Mouse (Mus musculus): ENCODE results near the gene Enkd1. TPM values are rescaled to one million over a fixed set of nuclear protein-coding genes. Genes with fewer than 3 reads are reported as not detected.
A peak's percentile ranks its signal among the peaks of the same experiment; 100 is the strongest.

Gene Enkd1
- total and polyA plus RNA-seq, 3 experiments, result 9.5 to 52.5 (median 10.5) TPM

DNA sequence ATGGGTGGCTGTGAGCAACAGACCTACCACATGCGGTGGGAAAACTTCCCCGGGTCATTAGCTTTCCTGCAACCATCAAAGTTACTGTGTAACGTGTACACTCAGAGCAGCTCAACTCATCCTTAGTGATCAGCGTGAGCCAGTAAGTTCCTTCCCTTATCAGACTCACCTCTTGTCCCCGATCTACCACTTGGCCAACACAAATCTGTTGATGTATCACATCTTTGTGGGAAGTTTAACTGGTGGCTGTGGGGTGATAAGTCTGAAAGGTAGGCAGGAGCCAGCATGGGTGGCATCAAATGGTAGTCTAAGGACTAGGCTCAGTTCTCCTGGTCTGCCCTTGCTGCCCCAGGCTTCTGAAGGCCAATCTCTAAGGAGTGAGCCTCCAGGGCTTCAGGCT, 24.2 kb upstream of the Enkd1 start:
- Histone ChIP-seq H3K4me3 (ENCODE audit: low read depth, low read length) (no peak overlapping the region), H3K27me3 (ENCODE audit: insufficient read depth, low read length) (0 out of 2 replicates have a peak, but pooled peaks cover 7% of the 10 kb centered on the region), H3K9me3 (replicated peaks) (no peaks in the 10 kb centered on the region), H3K36me3 (replicated peaks) (peaks cover 10% of the 10 kb centered on the region), H3K4me1 (ENCODE audit: insufficient read depth, low read depth, low read length) (peaks cover 11% of the 10 kb centered on the region)
- TF ChIP-seq TAL1 (conservative IDR thresholded peaks at IDR 0.05; ENCODE audit: low read depth, low read length) (0 out of 2 replicates have a peak, but pooled peaks have one; percentile 16), GATA1 (IDR thresholded peaks at IDR 0.05; ENCODE audit: borderline replicate concordance, low read length) (no peak)
- ATAC-seq (ENCODE audit: extremely low read depth, insufficient number of reproducible peaks, low FRiP score, poor library complexity, severe bottlenecking) (no peak), DNase-seq (ENCODE audit: low spot score) (peak; percentile 17)

DNA sequence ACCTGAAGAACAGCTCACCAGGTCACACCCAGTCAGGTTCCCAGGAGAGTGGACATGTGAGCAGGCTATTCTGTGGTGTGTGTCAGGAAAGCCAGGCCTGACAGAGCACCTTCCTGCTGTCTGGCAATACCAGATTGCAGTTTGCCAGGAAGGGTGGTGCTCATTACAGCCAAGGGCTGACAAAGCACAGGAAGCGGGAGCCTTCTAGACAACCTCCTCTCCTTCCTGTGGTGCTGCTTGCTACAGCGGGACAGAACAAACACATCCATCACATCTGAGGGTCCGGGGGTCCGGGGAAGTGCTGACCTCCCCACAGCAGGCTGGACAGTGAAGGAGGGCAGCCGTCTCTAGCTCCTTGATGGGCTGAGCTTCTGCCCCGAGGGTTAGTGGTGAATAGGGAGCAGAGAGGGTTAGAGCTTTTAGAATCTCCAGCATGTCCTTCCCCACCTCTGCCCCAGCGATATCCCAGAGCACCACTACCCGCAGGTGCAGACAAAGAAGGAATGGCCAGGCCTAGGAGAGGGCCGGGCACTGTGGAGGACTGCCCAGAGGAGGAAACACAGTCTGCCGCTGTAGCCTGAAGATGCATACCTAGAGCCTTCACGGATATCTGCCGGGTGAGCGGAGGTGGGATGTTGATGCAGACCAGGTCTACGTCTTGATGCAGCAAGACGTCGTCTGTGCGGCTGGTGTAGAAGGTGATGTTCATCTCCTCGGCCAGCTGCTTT, 19.6 kb upstream of the Enkd1 start:
- H3K27me3 ChIP-seq (ENCODE audit: insufficient read depth, low read length), result no peaks in the 10 kb centered on the region
- no peak overlapping the region for H3K4me3 ChIP-seq (ENCODE audit: low read depth, low read length)
- H3K9me3 ChIP-seq (replicated peaks), result no peaks in the 10 kb centered on the region
- peaks cover 11% of the 10 kb centered on the region for H3K4me1 ChIP-seq (ENCODE audit: insufficient read depth, low read depth, low read length)
- TF ChIP-seq GATA1 (IDR thresholded peaks at IDR 0.05; ENCODE audit: borderline replicate concordance, low read length), result no peak
- TF ChIP-seq POLR2AphosphoS5 (IDR thresholded peaks at IDR 0.05; ENCODE audit: insufficient replicate concordance, low read depth, low read length), result no peak
- no peak for TF ChIP-seq TAL1 (conservative IDR thresholded peaks at IDR 0.05; ENCODE audit: low read depth, low read length)
- TF ChIP-seq GATA2 (IDR thresholded peaks at IDR 0.05; ENCODE audit: borderline replicate concordance, low read depth, low read length), result no peak
- TF ChIP-seq CTCF (IDR thresholded peaks at IDR 0.05; ENCODE audit: low read depth, low read length), result no peak
- H3K36me3 ChIP-seq (replicated peaks), result peaks cover 26% of the 10 kb centered on the region
- ATAC-seq (ENCODE audit: extremely low read depth, insufficient number of reproducible peaks, low FRiP score, poor library complexity, severe bottlenecking) (no peak), DNase-seq (ENCODE audit: low spot score) (no peak)

DNA sequence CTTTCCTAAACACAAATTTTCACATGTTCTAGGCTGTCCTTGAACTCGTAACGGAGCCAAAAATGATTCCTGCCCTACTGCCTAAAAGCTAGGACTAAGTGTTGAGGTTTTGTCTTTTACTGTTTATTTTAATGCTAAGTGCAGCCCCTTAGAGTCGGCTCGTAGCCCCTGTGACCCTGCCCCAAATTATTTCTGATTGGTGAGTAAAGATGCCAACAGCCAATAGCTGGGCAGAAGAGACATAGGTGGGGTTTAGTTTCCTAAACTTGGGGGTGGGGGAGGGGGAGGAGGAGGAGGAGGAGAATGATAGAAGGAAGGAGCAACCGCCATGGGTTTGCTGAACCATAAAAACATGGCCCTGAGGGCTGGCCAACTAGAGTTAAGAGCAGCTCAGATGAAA, 17.7 kb upstream of the Enkd1 start:
- Histone ChIP-seq H3K27me3 (ENCODE audit: insufficient read depth, low read length) (no peaks in the 10 kb centered on the region), H3K4me3 (ENCODE audit: low read depth, low read length) (no peak overlapping the region), H3K4me1 (ENCODE audit: insufficient read depth, low read depth, low read length) (no peaks in the 10 kb centered on the region), H3K9me3 (replicated peaks) (no peaks in the 10 kb centered on the region), H3K36me3 (replicated peaks) (peaks cover 26% of the 10 kb centered on the region)
- no peak for DNase-seq (ENCODE audit: low spot score)
- TF ChIP-seq POLR2AphosphoS5 (IDR thresholded peaks at IDR 0.05; ENCODE audit: insufficient replicate concordance, low read depth, low read length), result no peak
- no peak for ATAC-seq (ENCODE audit: extremely low read depth, insufficient number of reproducible peaks, low FRiP score, poor library complexity, severe bottlenecking)

DNA sequence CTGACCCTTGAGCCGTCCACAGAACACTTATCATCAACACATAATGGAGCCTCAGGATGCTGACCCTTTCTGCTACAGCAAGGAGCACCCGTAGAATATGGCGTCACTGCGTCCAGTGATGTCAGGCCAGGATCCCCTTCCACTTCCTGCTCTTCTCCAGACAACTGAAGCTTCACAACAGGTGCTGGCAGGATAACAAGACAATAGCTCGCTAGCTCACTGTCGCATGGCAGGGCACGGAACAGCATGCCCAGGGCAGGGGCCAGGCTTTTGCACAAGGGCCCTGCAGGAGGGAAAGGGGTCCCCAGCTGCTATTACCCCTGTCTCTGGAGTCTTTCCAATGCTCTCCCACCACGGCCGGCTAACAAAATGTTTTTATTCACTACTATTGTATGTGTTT, 14.9 kb upstream of the Enkd1 start:
- H3K9me3 ChIP-seq (replicated peaks), result no peaks in the 10 kb centered on the region
- TF ChIP-seq GATA2 (IDR thresholded peaks at IDR 0.05; ENCODE audit: borderline replicate concordance, low read depth, low read length), result no peak
- no peak for TF ChIP-seq TAL1 (conservative IDR thresholded peaks at IDR 0.05; ENCODE audit: low read depth, low read length)
- TF ChIP-seq CTCF (IDR thresholded peaks at IDR 0.05; ENCODE audit: low read depth, low read length), result no peak
- TF ChIP-seq GATA1 (IDR thresholded peaks at IDR 0.05; ENCODE audit: borderline replicate concordance, low read length), result no peak
- ATAC-seq (ENCODE audit: extremely low read depth, insufficient number of reproducible peaks, low FRiP score, poor library complexity, severe bottlenecking) (no peak), DNase-seq (ENCODE audit: low spot score) (no peak)
- H3K27me3 ChIP-seq (ENCODE audit: insufficient read depth, low read length), result no peaks in the 10 kb centered on the region
- peaks cover 23% of the 10 kb centered on the region for H3K36me3 ChIP-seq (replicated peaks)
- peaks cover 3% of the 10 kb centered on the region; the same call in 1 of the 2 replicates for H3K4me1 ChIP-seq (ENCODE audit: insufficient read depth, low read depth, low read length)
- no peak overlapping the region for H3K4me3 ChIP-seq (ENCODE audit: low read depth, low read length)

DNA sequence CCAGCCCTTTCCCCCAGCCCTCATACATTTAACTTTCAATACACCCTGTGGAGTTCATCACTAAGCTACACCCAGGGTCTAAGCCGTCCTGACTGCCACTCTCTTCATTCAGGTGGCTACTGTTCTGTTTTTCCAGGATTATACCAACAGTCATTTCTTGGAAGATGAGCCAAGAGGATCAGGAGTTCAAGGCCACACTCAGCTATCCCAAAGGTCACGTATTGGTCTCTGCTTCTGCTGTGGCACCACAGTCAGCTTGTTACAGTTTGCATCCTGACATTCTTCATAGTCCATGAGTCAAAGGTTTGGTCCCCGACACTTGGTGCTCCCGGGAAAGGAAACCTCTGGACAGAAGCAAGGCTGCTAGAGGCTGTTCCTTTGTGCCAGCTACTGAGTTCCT, 11.6 kb upstream of the Enkd1 start:
- Histone ChIP-seq H3K4me3 (ENCODE audit: low read depth, low read length) (no peak overlapping the region), H3K27me3 (ENCODE audit: insufficient read depth, low read length) (no peaks in the 10 kb centered on the region), H3K4me1 (ENCODE audit: insufficient read depth, low read depth, low read length) (peaks cover 6% of the 10 kb centered on the region; the same call in 1 of the 2 replicates), H3K36me3 (replicated peaks) (peaks cover 19% of the 10 kb centered on the region), H3K9me3 (replicated peaks) (no peaks in the 10 kb centered on the region)
- no peak for ATAC-seq (ENCODE audit: extremely low read depth, insufficient number of reproducible peaks, low FRiP score, poor library complexity, severe bottlenecking)
- no peak for DNase-seq (ENCODE audit: low spot score)
- TF ChIP-seq POLR2AphosphoS5 (IDR thresholded peaks at IDR 0.05; ENCODE audit: insufficient replicate concordance, low read depth, low read length) (no peak), GATA2 (IDR thresholded peaks at IDR 0.05; ENCODE audit: borderline replicate concordance, low read depth, low read length) (no peak), CTCF (IDR thresholded peaks at IDR 0.05; ENCODE audit: low read depth, low read length) (no peak), GATA1 (IDR thresholded peaks at IDR 0.05; ENCODE audit: borderline replicate concordance, low read length) (no peak), TAL1 (conservative IDR thresholded peaks at IDR 0.05; ENCODE audit: low read depth, low read length) (no peak)

DNA sequence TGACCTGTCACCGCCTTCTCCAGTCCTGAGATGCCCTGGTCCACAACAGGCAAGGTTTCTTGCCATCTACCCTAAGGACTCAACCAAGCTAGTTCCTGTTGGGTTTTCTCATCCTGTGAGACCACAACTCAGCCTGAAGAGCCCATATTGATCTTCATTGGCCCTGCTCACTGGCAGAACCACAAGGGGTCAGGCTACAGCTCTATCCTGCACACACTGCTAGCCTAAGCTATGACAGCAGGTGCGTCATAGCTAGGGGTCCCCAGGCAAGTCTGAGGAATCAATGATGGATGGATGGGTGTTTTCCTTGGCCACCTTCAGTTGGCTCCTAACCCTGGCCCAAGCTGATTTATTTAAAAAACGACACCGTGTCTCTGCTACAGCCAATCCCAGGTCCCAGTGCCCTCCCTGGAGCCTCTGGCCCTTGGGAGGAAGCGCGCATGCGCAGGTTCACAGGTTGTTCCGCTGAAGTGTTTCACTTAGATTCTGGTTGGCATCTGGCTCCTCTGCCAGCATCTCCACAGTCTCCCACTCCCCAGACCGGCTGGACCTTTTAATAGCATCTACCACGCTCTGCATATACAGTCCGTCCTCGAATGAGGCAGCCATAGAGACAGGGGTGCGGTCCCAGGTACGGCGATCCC, 8.4 kb upstream of the Enkd1 start:
- Histone ChIP-seq H3K4me3 (ENCODE audit: low read depth, low read length) (no peak overlapping the region), H3K4me1 (ENCODE audit: insufficient read depth, low read depth, low read length) (peaks cover 15% of the 10 kb centered on the region), H3K27me3 (ENCODE audit: insufficient read depth, low read length) (no peaks in the 10 kb centered on the region), H3K36me3 (replicated peaks) (peaks cover 9% of the 10 kb centered on the region), H3K9me3 (replicated peaks) (no peaks in the 10 kb centered on the region)
- DNase-seq (ENCODE audit: low spot score), result no peak
- ATAC-seq (ENCODE audit: extremely low read depth, insufficient number of reproducible peaks, low FRiP score, poor library complexity, severe bottlenecking), result no peak
- TF ChIP-seq CTCF (IDR thresholded peaks at IDR 0.05; ENCODE audit: low read depth, low read length), result no peak
- no peak for TF ChIP-seq GATA2 (IDR thresholded peaks at IDR 0.05; ENCODE audit: borderline replicate concordance, low read depth, low read length)
- no peak for TF ChIP-seq TAL1 (conservative IDR thresholded peaks at IDR 0.05; ENCODE audit: low read depth, low read length)
- TF ChIP-seq GATA1 (IDR thresholded peaks at IDR 0.05; ENCODE audit: borderline replicate concordance, low read length), result no peak
- no peak for TF ChIP-seq POLR2AphosphoS5 (IDR thresholded peaks at IDR 0.05; ENCODE audit: insufficient replicate concordance, low read depth, low read length)
